Mouse (Mus musculus) embryonic facial prominence, embryonic 10.5 days (tissue): ENCODE data around the gene 1300017J02Rik. TPM values are rescaled to one million over a fixed set of nuclear protein-coding genes. Genes with fewer than 3 reads are reported as not detected.
A peak's percentile ranks its signal among the peaks of the same experiment; 100 is the strongest.

Experiments used
- DNase-seq: peaks from one replicate; pipeline ENCODE4 v3.0.0-alpha.2; 2017; ENCODE audit warnings: low spot score
- H3K27ac ChIP-seq: fragments of 300-500 bp; sonication (generic); replicated peaks from 2 replicates; pipeline ENCODE4 v1.5.1; 2016; ENCODE audit warnings: mild to moderate bottlenecking
- H3K27me3 ChIP-seq: fragments of 300-500 bp; sonication (generic); replicated peaks from 2 replicates; pipeline ENCODE4 v1.6.1; 2016; ENCODE audit warnings: low read depth, mild to moderate bottlenecking; ENCODE audit not compliant: poor library complexity, severe bottlenecking
- H3K36me3 ChIP-seq: fragments of 300-500 bp; sonication (generic); replicated peaks from 2 replicates; pipeline ENCODE4 v1.6.1; 2016; ENCODE audit warnings: mild to moderate bottlenecking, moderate library complexity
- H3K4me1 ChIP-seq: fragments of 300-500 bp; sonication (generic); 2 replicates; pipeline ENCODE4 v1.6.1; 2016
- H3K4me3 ChIP-seq: fragments of 300-500 bp; sonication (generic); 2 replicates; pipeline ENCODE4 v1.5.1; 2016; ENCODE audit warnings: mild to moderate bottlenecking, moderate library complexity
- H3K9me3 ChIP-seq: fragments of 300-500 bp; sonication (generic); 2 replicates; pipeline ENCODE4 v1.6.1; 2016; ENCODE audit warnings: mild to moderate bottlenecking
- WGBS: fragments of 180-500 bp; shearing (Covaris S2); methylation state at CpG from one replicate; pipeline ENCODE4 v1.1.7; 2016; 5-methylcytosine and 5-hydroxymethylcytosine counted together
- polyA plus RNA-seq: library from polyadenylated mRNA; unstranded; fragments of >200 nt; fragmentation: Nextera tagmentation; extraction: Ambion mirVana; gene quantifications from 2 replicates; pipeline ENCODE4 v1.2.1, GENCODE M21; 2016

The 1300017J02Rik gene
- polyA plus RNA-seq, 1 experiment from 2014 or later, result 4.0 TPM

DNA sequence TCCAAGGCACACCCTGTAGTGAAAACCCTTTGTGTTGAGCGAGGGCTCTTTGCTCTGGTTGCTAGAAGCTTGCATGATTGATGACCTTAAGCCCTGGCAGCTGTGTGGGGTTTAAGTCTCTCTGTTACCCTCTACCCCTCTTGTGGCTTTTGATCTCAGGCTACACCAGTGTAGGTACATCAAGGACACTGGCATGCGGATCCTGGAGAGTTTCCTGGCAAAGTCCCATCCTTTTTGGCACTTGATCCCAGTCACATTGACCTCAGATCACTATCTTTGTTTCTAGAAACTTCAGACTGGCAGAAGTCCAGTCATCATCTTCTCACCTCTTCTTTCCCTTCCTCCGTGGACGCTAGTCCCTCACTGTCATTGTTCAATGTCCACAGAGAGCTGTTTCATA is 56.3 kb downstream of the 1300017J02Rik start:
- 71% methylated on average over 4 of the region's 4 CpGs for WGBS
- H3K4me1 ChIP-seq, result no peaks in the 10 kb centered on the region
- no peak for DNase-seq
- no peaks in the 10 kb centered on the region for H3K27me3 ChIP-seq
- H3K9me3 ChIP-seq, result peaks cover under 1% of the 10 kb centered on the region; the same call in 1 of the 2 replicates
- no peak overlapping the region for H3K27ac ChIP-seq
- no peak overlapping the region for H3K4me3 ChIP-seq
- H3K36me3 ChIP-seq, result no peaks in the 10 kb centered on the region

GRCm38 (mm10) chr9:103246526-103247168 is 58.2 kb downstream of the 1300017J02Rik start:
- DNase-seq, result no peak
- Histone ChIP-seq H3K9me3 (no peaks in the 10 kb centered on the region), H3K27me3 (no peaks in the 10 kb centered on the region), H3K4me3 (no peak overlapping the region), H3K36me3 (no peaks in the 10 kb centered on the region), H3K27ac (no peak overlapping the region), H3K4me1 (no peaks in the 10 kb centered on the region)
- 84% methylated on average over 8 of the region's 8 CpGs for WGBS

DNA sequence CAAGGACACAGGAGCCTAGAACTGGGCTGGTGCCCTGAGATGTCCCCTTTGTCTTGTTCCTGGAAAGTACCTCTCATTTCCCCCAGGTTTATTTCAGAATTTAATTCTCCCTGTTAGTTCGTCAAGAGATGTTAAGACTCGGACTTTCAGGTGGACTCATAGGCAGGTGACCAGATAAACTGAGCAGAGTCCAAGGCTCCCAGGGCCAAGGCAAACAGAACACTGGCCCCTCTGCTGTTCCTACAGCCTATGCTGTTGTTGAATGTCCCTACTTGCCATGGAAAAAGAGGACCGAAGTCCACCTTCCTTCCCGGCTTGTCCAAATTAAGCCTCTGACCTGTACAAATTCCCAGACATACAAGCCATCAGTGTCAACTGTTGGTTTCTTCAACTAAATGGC is 61.2 kb downstream of the 1300017J02Rik start:
- Histone ChIP-seq H3K4me3 (no peak overlapping the region), H3K9me3 (no peaks in the 10 kb centered on the region), H3K27me3 (no peaks in the 10 kb centered on the region), H3K4me1 (0 out of 2 replicates have a peak, but pooled peaks cover 5% of the 10 kb centered on the region), H3K27ac (no peak overlapping the region), H3K36me3 (no peaks in the 10 kb centered on the region)
- DNase-seq, result no peak
- WGBS, result 91% methylated on average over 4 of the region's 4 CpGs

DNA sequence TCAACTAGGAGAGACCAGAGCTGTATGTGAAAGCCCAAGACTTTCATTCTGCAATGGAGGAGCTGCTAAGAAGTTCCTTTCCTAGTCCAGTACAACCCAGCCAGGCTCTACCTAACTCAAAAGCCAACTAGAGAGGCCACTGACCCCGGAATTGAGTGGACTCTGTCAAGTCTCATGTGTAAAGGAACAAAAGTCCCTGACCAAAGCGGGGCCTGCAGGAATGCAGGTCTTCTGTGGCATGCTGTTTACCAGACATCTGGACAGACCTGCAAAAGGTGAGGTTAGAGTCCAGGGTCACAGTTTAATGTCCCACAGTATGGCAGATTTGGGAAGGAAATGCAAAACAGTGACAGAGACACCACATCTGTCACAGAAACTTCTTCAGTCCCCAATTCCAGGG is 63.7 kb downstream of the 1300017J02Rik start:
- H3K36me3 ChIP-seq, result no peaks in the 10 kb centered on the region
- H3K27me3 ChIP-seq, result no peaks in the 10 kb centered on the region
- no peaks in the 10 kb centered on the region for H3K9me3 ChIP-seq
- WGBS, result 77% methylated on average over 2 of the region's 2 CpGs
- 0 out of 2 replicates have a peak, but pooled peaks cover 5% of the 10 kb centered on the region for H3K4me1 ChIP-seq
- no peak overlapping the region for H3K27ac ChIP-seq
- no peak overlapping the region for H3K4me3 ChIP-seq
- DNase-seq, result no peak

GRCm38 (mm10) chr9:103239471-103239870 is 65.4 kb downstream of the 1300017J02Rik start:
- 91% methylated on average over 6 of the region's 6 CpGs for WGBS
- Histone ChIP-seq H3K27ac (no peak overlapping the region), H3K4me3 (no peak overlapping the region), H3K36me3 (no peaks in the 10 kb centered on the region), H3K27me3 (no peaks in the 10 kb centered on the region), H3K4me1 (peaks cover 9% of the 10 kb centered on the region), H3K9me3 (no peaks in the 10 kb centered on the region)
- no peak for DNase-seq

DNA sequence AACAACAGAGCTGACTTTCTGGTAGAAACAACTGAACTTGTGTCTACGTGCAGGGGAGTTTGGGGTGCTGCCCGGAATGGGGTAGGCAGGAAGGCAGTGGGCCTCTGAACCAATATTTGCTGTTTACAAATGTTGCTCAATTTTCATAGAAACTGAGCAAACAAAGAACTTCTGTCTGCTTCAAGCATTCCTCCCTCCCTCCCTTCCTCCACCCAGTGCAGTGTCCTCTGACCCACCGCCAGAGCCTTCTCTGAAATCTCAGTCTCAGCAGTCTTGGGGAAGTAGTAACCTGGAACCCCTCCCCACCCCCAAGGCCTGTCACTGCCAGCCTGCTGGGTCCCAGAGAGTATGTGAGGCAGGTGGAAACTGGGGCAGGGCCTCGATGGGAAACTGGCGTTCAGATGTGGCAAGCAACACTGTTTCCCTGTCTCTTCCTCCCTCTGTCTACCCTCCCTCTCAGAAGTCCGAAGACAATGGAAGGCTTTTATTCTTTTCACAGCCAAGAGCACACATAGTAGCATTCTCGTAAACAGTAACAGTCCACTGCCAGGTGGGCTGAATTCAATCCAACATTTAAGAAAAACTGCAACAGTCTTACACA is 70.2 kb downstream of the 1300017J02Rik start:
- no peaks in the 10 kb centered on the region for H3K36me3 ChIP-seq
- no peak for DNase-seq
- H3K27me3 ChIP-seq, result no peaks in the 10 kb centered on the region
- H3K27ac ChIP-seq, result 0 out of 2 replicates have a peak overlapping the region, but pooled peaks have one; percentile 54
- peaks cover 28% of the 10 kb centered on the region for H3K4me1 ChIP-seq
- no peaks in the 10 kb centered on the region for H3K9me3 ChIP-seq
- H3K4me3 ChIP-seq, result no peak overlapping the region
- WGBS, result 54% methylated on average over 7 of the region's 7 CpGs

- DNase-seq, result no peak
- Histone ChIP-seq H3K4me3 (no peak overlapping the region), H3K27me3 (no peaks in the 10 kb centered on the region), H3K36me3 (no peaks in the 10 kb centered on the region), H3K27ac (0 out of 2 replicates have a peak overlapping the region, but pooled peaks have one; percentile 54), H3K4me1 (peaks cover 32% of the 10 kb centered on the region), H3K9me3 (no peaks in the 10 kb centered on the region)
- 78% methylated on average over 7 of the region's 7 CpGs for WGBS
These were observed 70.8 kb downstream of the 1300017J02Rik start for GRCm38 (mm10) chr9:103234059-103234458.

- no peak overlapping the region; the same call in 1 of the 2 replicates for H3K27ac ChIP-seq
- no peak for DNase-seq
- WGBS, result 54% methylated on average over 7 of the region's 7 CpGs
- H3K36me3 ChIP-seq, result no peaks in the 10 kb centered on the region
- H3K27me3 ChIP-seq, result no peaks in the 10 kb centered on the region
- no peak overlapping the region for H3K4me3 ChIP-seq
- peaks cover 41% of the 10 kb centered on the region for H3K4me1 ChIP-seq
- H3K9me3 ChIP-seq, result no peaks in the 10 kb centered on the region
These were observed 71.9 kb downstream of the 1300017J02Rik start for GRCm38 (mm10) chr9:103233006-103233395.

GRCm38 (mm10) chr9:103232232-103233005 is 72.5 kb downstream of the 1300017J02Rik start:
- peaks cover 41% of the 10 kb centered on the region for H3K4me1 ChIP-seq
- no peak overlapping the region; the same call in 1 of the 2 replicates for H3K27ac ChIP-seq
- no peak overlapping the region for H3K4me3 ChIP-seq
- WGBS, result 86% methylated on average over 7 of the region's 7 CpGs
- no peak for DNase-seq
- no peaks in the 10 kb centered on the region for H3K9me3 ChIP-seq
- H3K36me3 ChIP-seq, result no peaks in the 10 kb centered on the region
- H3K27me3 ChIP-seq, result no peaks in the 10 kb centered on the region

GRCm38 (mm10) chr9:103230151-103230951 is 74.5 kb downstream of the 1300017J02Rik start, which contains the start of the genes Gm20425 and Trf:
TSS of gene Gm20425 (minus strand) at chr9:103230307.
TSS of gene Trf (minus strand) at chr9:103230444.
- H3K4me3 ChIP-seq, result peak within 1 kb of the TSS; percentile 38
- peak; percentile 57 for DNase-seq

DNA sequence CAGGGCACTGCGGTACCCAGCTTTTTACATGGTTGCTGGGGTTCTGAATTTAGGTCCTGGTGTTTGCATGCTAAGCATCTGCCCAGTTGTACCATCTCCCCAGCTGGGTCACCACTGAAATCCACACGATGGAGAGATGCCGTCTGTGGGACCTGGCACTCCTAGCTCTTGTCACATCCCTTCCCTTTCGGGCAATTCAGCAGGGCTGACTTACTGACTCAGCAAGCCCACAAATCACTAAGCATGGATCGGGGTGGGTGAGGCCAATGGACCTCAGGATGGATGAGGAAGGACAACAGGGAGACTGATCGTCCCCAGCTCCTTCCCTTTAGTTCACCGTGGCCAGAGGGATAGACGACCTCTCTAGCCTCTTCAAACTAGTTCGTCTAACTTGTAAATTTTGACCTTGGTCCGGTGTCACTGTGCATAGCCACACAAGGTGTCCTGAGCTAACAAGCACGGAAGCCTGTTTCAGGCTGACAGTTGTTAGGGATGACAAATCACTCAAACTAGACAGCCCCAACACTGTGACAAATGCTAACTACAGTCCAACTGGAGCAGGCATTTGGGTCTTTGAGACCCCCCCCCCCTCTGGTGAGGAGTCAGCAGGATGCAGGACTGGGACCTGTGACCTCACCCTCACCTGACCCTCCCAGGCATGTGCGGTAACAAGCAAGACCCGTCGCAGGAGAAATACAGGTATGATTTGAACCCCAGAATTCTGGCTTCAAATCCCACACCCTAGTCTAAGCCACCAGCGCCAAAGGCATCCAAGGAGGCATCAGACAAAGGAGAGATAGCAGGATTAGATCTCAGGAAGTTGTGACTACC is 75.6 kb downstream of the 1300017J02Rik start:
- H3K4me3 ChIP-seq, result no peak overlapping the region
- 85% methylated on average over 15 of the region's 15 CpGs for whole genome bisulfite sequencing
- H3K4me1 ChIP-seq, result peaks cover 35% of the 10 kb centered on the region
- no peaks in the 10 kb centered on the region for H3K27me3 ChIP-seq
- H3K27ac ChIP-seq, result no peak overlapping the region
- no peak for DNase-seq
- no peaks in the 10 kb centered on the region for H3K9me3 ChIP-seq
- H3K36me3 ChIP-seq, result no peaks in the 10 kb centered on the region

More at GRCm38 (mm10) chr9:103230151-103230951, 74.5 kb downstream of the 1300017J02Rik start, which contains the start of the genes Gm20425 and Trf:
- peaks cover 41% of the 10 kb centered on the region for H3K4me1 ChIP-seq
- 44% methylated on average over 29 of the region's 29 CpGs for WGBS
- H3K36me3 ChIP-seq, result no peaks in the 10 kb centered on the region
- H3K9me3 ChIP-seq, result no peaks in the 10 kb centered on the region
- H3K27me3 ChIP-seq, result no peaks in the 10 kb centered on the region
- H3K27ac ChIP-seq, result peak within 1 kb of the TSS; percentile 83
